Mouse (Mus musculus) brain, adult 2 months (tissue): Measurements from ENCODE around the gene Rer1.

Source experiments
- DNase-seq: peaks from one replicate; pipeline ENCODE4 v3.0.0; 2011; ENCODE audit warnings: low read depth, low spot score

The Rer1 gene

GRCm38 (mm10) chr4:155086108-155087024, at the start of gene Rer1, which contains the start of gene Morn1:
Rer1 (minus strand) TSS chr4:155086382.
Morn1 (plus strand) TSS chr4:155086577.
- DNase-seq: peak; percentile 100

- no peak for DNase-seq
These were observed 48.5 kb upstream of the Rer1 start for GRCm38 (mm10) chr4:155134686-155135172.

GRCm38 (mm10) chr4:155133658-155134417, 47.7 kb upstream of the Rer1 start:
- no peak for DNase-seq

- DNase-seq: no peak
These were observed 47.0 kb upstream of the Rer1 start for GRCm38 (mm10) chr4:155133188-155133587.

GRCm38 (mm10) chr4:155130616-155131015, 44.4 kb upstream of the Rer1 start:
- DNase-seq: no peak

- DNase-seq: peak; percentile 98
These were observed 43.8 kb upstream of the Rer1 start for GRCm38 (mm10) chr4:155129996-155130395.

GRCm38 (mm10) chr4:155129132-155129917, 43.1 kb upstream of the Rer1 start:
- DNase-seq: peak; percentile 81

- no peak for DNase-seq
These were observed 42.2 kb upstream of the Rer1 start for GRCm38 (mm10) chr4:155128411-155128810.

GRCm38 (mm10) chr4:155126602-155127372, 40.6 kb upstream of the Rer1 start:
- DNase-seq: no peak

- no peak for DNase-seq
These were observed 40.0 kb upstream of the Rer1 start for GRCm38 (mm10) chr4:155126194-155126593.

GRCm38 (mm10) chr4:155125310-155125709, 39.1 kb upstream of the Rer1 start:
- no peak for DNase-seq

- DNase-seq: no peak
These were observed 37.8 kb upstream of the Rer1 start for GRCm38 (mm10) chr4:155123868-155124534.

- DNase-seq: peak; percentile 98
These were observed 36.4 kb upstream of the Rer1 start for GRCm38 (mm10) chr4:155122444-155123040.

GRCm38 (mm10) chr4:155121915-155122443, 35.8 kb upstream of the Rer1 start:
- no peak for DNase-seq

- no peak for DNase-seq
These were observed 35.0 kb upstream of the Rer1 start for GRCm38 (mm10) chr4:155121222-155121621.

- no peak for DNase-seq
These were observed 34.4 kb upstream of the Rer1 start for GRCm38 (mm10) chr4:155120583-155120982.

GRCm38 (mm10) chr4:155120038-155120437, 33.9 kb upstream of the Rer1 start:
- no peak for DNase-seq

GRCm38 (mm10) chr4:155118278-155118677, 32.1 kb upstream of the Rer1 start:
- peak; percentile 55 for DNase-seq

- DNase-seq: peak; percentile 32
These were observed 31.3 kb upstream of the Rer1 start for GRCm38 (mm10) chr4:155117396-155117978.
